Mouse (Mus musculus): ENCODE measurements at regions not wholly inside any gene's neighbourhood (a gene's known extent, or its start where the extent isn't known, plus 50 kb on each side); places are given as distances from the start of the nearest gene placed in this dataset.

DNA sequence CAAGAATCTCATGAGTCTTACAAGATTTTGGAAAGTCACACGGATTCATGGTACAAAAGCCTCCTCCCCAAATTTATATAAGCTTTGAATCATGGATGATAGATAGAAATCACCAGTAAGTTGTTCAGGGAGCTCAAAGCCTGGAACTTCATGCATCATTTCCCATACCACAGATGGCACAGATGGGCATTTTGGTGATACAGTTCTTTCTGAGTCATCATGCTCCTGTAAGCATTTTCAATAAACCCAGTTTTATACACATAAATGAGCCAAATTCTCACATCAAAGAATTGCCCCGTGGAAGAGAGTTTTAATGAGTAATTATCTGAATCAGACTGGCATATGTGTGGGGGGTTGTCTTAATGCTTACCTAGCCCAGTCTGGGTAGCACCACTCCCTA lies 379.1 kb upstream of the Anxa10 start:
- DNase-seq (ENCODE audit: low read depth, low spot score) = peak; percentile 81

DNA sequence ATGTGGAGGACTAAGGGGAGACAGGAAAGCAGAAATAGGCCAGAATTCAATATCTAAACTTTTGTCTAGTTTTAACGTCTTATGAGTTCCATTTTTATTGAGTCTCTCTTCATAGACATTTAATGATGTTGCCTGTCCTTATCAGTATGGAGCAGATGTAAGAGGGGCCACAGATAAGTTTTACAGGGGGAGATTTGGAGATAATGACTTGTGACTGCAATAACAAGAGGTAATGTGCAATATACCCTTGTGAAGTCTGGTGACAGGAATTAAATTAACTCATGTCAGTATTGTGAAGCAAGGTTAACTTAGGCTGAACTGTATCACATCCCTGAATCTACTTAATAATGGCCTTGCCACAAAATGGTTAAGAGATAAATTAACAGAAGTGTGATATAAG lies 359.6 kb upstream of the Anxa10 start:
- no peak for DNase-seq (ENCODE audit: low read depth, low spot score)
